Mouse (Mus musculus): Measurements from ENCODE around the gene Clec2d.

Gene Clec2d

GRCm38 (mm10) chr6:129228935-129229773 lies 48.7 kb downstream of the Clec2d start:
- DNase-seq = no peak

- peak; percentile 81 for DNase-seq
These were observed 49.6 kb downstream of the Clec2d start for GRCm38 (mm10) chr6:129229774-129230578.

DNA sequence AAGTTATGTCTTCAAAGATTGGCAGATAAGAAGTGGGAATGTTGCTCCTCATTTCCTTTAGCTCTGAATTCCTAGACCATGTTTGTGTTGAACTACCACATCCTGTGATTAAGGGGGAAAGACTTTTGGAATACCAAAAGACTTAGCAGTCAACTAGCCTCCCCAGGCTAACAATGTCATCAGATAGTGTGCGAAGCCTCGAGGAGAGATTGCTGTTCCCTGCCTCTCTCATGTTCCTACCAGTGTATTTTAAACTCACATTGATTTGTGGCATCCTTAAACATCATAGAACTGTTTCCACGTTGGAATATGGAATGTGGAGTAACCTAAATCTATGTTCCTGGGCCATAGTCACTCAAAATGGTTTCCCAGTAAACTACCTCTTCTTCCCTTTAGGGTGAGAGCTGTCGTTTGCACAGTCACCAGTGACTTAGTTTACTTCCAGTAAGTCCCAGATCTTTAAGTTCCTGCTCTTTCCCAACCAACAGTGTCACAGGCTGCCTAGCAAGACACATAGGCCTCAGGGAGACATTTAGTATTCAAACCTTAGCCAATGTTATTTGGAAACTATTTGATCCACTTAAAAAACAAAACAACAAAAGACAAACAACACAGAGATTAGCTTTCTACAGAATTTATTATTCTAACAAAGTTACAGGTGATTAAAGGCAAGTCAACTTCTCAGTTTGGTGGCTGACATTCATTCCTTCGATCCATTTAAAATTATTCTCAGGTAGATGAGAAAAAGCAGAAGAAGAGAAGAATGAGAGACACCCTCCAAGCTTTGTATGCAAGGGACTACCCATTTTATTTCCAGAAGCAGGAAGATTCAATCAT lies 51.8 kb downstream of the Clec2d start:
- no peak for DNase-seq

DNA sequence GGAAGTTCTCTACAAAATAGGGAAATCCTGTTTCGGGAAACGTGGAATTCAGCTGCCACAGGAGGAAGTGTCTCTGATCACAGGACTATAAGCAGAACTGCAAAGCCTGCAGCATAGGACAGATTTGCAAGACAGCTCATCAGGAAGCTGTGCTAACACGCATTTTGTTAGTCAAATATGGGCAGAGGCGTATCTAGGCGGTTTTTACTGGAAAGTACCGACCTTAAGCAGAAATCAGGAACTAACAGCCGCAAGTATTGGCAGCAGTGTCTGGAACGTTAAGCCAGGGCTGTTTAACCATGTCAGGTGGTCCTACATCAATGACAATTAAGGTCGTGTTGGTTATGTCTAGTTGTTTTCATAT lies 52.4 kb downstream of the Clec2d start:
- peak; percentile 46 for DNase-seq

DNA sequence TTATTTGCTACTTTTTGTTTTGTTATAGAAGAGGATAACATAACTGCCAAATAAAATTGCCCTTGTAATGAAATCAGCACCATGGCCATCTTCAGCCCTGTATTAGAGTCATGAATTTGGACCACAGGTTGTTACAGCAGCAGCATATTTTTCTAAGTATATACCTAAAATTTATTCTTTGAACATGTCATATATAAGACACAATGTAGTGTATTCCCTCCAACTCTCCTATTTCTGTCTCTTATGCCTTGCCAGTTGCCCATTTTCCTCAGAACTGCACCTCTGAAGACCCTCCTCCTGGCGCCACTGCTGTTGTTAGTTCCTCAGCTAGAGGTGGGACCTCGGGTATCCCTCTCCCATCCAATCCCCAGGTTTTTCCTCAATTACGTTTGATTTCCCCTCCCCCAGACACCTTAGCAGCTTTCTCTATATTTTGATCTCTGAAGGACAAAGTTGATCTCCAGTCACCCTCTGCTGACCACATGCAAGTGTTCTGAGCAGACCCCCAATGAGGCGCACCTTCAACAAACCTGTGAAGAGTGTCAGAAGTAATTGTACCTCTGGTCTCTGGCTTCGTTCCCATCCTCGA lies 53.0 kb downstream of the Clec2d start:
- DNase-seq = no peak

DNA sequence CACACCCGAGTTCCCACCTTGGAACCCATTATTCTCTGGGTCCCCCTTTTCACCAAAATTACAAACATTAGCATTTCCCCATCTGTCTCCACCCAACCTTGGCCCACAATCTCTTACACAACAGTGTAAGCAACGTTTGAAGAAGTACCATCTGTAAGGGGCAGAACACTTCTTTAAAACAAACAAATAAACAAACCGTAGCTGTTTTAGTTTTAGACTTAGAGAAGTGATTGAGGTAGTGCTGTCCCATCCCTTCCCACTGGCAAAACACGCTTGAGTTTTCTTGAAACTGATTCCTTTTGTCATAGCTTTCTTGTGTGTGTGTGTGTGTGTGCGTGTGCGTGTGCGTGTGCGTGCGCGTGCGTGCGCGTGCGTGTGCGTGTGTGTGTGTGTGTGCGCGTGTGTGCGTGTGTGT lies 53.5 kb downstream of the Clec2d start:
- no peak for DNase-seq

GRCm38 (mm10) chr6:129234456-129235360 lies 54.3 kb downstream of the Clec2d start:
- no peak for DNase-seq

DNA sequence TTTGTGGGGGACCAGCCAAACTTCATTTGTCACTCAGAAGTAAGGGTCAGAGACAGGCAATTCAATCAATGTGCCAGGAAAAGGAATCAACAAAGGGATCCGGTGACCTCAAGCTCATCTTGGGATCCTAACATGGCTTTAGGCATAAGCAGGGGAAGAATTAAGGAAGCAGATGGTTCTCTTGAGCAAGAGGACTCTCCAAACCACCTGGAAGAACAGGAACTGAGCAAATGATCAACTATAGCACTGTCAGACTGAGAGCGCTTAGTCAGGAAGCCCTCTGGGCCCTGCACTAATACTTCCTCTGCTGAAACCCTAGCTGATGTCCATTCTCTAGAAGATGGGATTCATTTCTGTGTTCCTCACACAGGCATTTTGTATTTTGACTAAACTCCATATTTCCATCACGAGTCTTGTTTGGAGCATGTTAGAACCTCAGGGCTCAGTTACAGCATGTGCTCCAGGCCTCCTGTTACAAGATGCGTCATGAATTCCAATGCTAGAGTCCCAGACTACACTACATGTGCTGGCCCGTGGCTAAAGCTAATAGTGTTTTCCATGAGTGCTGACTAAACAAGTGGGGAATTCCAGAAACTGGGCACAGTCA lies 55.5 kb downstream of the Clec2d start:
- peak; percentile 23 for DNase-seq

All from kidney, postnatal 10 days (tissue).